Mouse (Mus musculus) olfactory bulb, adult 2 months (tissue): ENCODE measurements around the gene Olfr643.

Source experiments
- CTCF ChIP-seq: fragments of 200-500 bp; IDR thresholded peaks from 2 replicates; pipeline ENCODE4 v1.5.1; 2012; ENCODE audit warnings: low read depth, mild to moderate bottlenecking, low read length, moderate library complexity; ENCODE audit not compliant: insufficient read depth
- POLR2A ChIP-seq: fragments of 200-500 bp; IDR thresholded peaks from 2 replicates; pipeline ENCODE4 v1.6.1; 2012; ENCODE audit warnings: mild to moderate bottlenecking, low read depth, low read length, moderate library complexity; ENCODE audit not compliant: insufficient read depth

- TF ChIP-seq CTCF (no peak), POLR2A (no peak)
Observed at GRCm38 (mm10) chr7:103999124-103999523, 138.1 kb downstream of the Olfr643 start.
